Mouse (Mus musculus): Measurements from ENCODE around the gene E030018B13Rik.
A peak's percentile ranks its signal among the peaks of the same experiment; 100 is the strongest.

Gene E030018B13Rik

GRCm38 (mm10) chr7:63936188-63936985, 19.7 kb downstream of the E030018B13Rik start:
- DNase-seq (ENCODE audit: low read depth in 2 of 2, low spot score in 2 of 2), result peak; percentile 49 to 67

- no peak for DNase-seq (ENCODE audit: low read depth in 2 of 2, low spot score in 2 of 2)
Measured at GRCm38 (mm10) chr7:63936986-63937235, 20.3 kb downstream of the E030018B13Rik start.

- peak; percentile 86 to 89 for DNase-seq (ENCODE audit: low read depth in 2 of 2, low spot score in 2 of 2)
Measured at GRCm38 (mm10) chr7:63937236-63938065, 20.8 kb downstream of the E030018B13Rik start.

GRCm38 (mm10) chr7:63938066-63938913, 21.6 kb downstream of the E030018B13Rik start:
- DNase-seq (ENCODE audit: low read depth in 2 of 2, low spot score in 2 of 2), result peak; percentile 63 to 67

GRCm38 (mm10) chr7:63938914-63939396, 22.3 kb downstream of the E030018B13Rik start, which contains the start of gene Klf13:
Gene Klf13, minus strand, starts transcription at chr7:63938915.
- DNase-seq (ENCODE audit: low read depth in 2 of 2, low spot score in 2 of 2), result peak; percentile 96 to 98

- DNase-seq (ENCODE audit: low read depth in 2 of 2, low spot score in 2 of 2), result peak; percentile 77 to 84
Measured at GRCm38 (mm10) chr7:63939397-63939951, 22.8 kb downstream of the E030018B13Rik start.

- DNase-seq (ENCODE audit: low read depth in 2 of 2, low spot score in 2 of 2), result no peak
Measured at GRCm38 (mm10) chr7:63940321-63940720, 23.7 kb downstream of the E030018B13Rik start.

GRCm38 (mm10) chr7:63941050-63941449, 24.4 kb downstream of the E030018B13Rik start:
- DNase-seq (ENCODE audit: low read depth in 2 of 2, low spot score in 2 of 2), result no peak

GRCm38 (mm10) chr7:63941501-63941900, 24.8 kb downstream of the E030018B13Rik start:
- no peak for DNase-seq (ENCODE audit: low read depth in 2 of 2, low spot score in 2 of 2)

GRCm38 (mm10) chr7:63943946-63944345, 27.3 kb downstream of the E030018B13Rik start:
- DNase-seq (ENCODE audit: low read depth in 2 of 2, low spot score in 2 of 2), result no peak

- no peak for DNase-seq (ENCODE audit: low read depth in 2 of 2, low spot score in 2 of 2)
Measured at GRCm38 (mm10) chr7:63947514-63948487, 31.1 kb downstream of the E030018B13Rik start.

GRCm38 (mm10) chr7:63949176-63949575, 32.5 kb downstream of the E030018B13Rik start:
- DNase-seq (ENCODE audit: low read depth in 2 of 2, low spot score in 2 of 2), result no peak

GRCm38 (mm10) chr7:63950931-63951607, 34.4 kb downstream of the E030018B13Rik start:
- DNase-seq (ENCODE audit: low read depth in 2 of 2, low spot score in 2 of 2), result no peak

- no peak for DNase-seq (ENCODE audit: low read depth in 2 of 2, low spot score in 2 of 2)
Measured at GRCm38 (mm10) chr7:63952077-63952898, 35.6 kb downstream of the E030018B13Rik start.

- no peak for DNase-seq (ENCODE audit: low read depth in 2 of 2, low spot score in 2 of 2)
Measured at GRCm38 (mm10) chr7:63955440-63955839, 38.8 kb downstream of the E030018B13Rik start.

- no peak for DNase-seq (ENCODE audit: low read depth in 2 of 2, low spot score in 2 of 2)
Measured at GRCm38 (mm10) chr7:63956138-63956823, 39.6 kb downstream of the E030018B13Rik start.

GRCm38 (mm10) chr7:63956981-63957713, 40.5 kb downstream of the E030018B13Rik start:
- DNase-seq (ENCODE audit: low read depth in 2 of 2, low spot score in 2 of 2), result no peak
